Mouse (Mus musculus) kidney, postnatal 0 days (tissue): ENCODE results near the gene Slc6a9. TPM values are rescaled to one million over a fixed set of nuclear protein-coding genes. Genes with fewer than 3 reads are reported as not detected.

Source experiments
- ATAC-seq: fragments of 200-750 bp; cut with Nextera tagmentation; replicated peaks from 2 replicates; pipeline ENCODE4 v1.8.0; 2017; ENCODE audit warnings: low read depth, moderate number of reproducible peaks, moderate TSS enrichment, moderate library complexity; ENCODE audit not compliant: low FRiP score
- DNase-seq: peaks from one replicate; pipeline ENCODE4 v3.0.0-alpha.2; 2016; ENCODE audit warnings: low spot score
- H3K27ac ChIP-seq: fragments of 300-500 bp; sonication (generic); 2 replicates; pipeline ENCODE4 v1.5.1; 2014; ENCODE audit warnings: mild to moderate bottlenecking
- H3K27me3 ChIP-seq: fragments of 300-500 bp; sonication (generic); 2 replicates; pipeline ENCODE4 v1.6.1; 2014; ENCODE audit warnings: low read length, mixed read lengths; ENCODE audit not compliant: insufficient read depth
- H3K36me3 ChIP-seq: fragments of 300-500 bp; sonication (generic); 2 replicates; pipeline ENCODE4 v1.6.1; 2014; ENCODE audit warnings: low read length, mixed read lengths; ENCODE audit not compliant: insufficient read depth
- H3K4me1 ChIP-seq: fragments of 300-500 bp; sonication (generic); replicated peaks from 2 replicates; pipeline ENCODE4 v1.6.1; 2014; ENCODE audit warnings: antibody characterized with exemption, low read length, mixed read lengths; ENCODE audit not compliant: insufficient read depth
- H3K4me2 ChIP-seq: fragments of 300-500 bp; sonication (generic); 2 replicates; pipeline ENCODE4 v1.6.1; 2014; ENCODE audit warnings: mild to moderate bottlenecking, low read length, moderate library complexity, mixed read lengths
- H3K4me3 ChIP-seq: fragments of 300-500 bp; sonication (generic); replicated peaks from 2 replicates; pipeline ENCODE4 v1.5.1; 2014; ENCODE audit warnings: low read depth, low read length
- H3K9ac ChIP-seq: fragments of 300-500 bp; sonication (generic); 2 replicates; pipeline ENCODE4 v1.6.1; 2014; ENCODE audit warnings: low read depth, low read length
- H3K9me3 ChIP-seq: fragments of 300-500 bp; sonication (generic); replicated peaks from 2 replicates; pipeline ENCODE4 v1.6.1; 2016; ENCODE audit warnings: low read length, inconsistent platforms, mixed read lengths
- CTCF ChIP-seq: IDR thresholded peaks from 2 replicates; pipeline ENCODE4 v1.5.1; 2016; ENCODE audit warnings: antibody characterized with exemption, low read depth, mild to moderate bottlenecking, moderate library complexity
- WGBS: fragments of 180-500 bp; shearing (Covaris S2); extraction: QIAGEN DNeasy Blood & Tissue Kit; methylation state at CpG from one replicate; pipeline ENCODE4 v1.1.7; 2014; 5-methylcytosine and 5-hydroxymethylcytosine counted together
- polyA plus RNA-seq: library from polyadenylated mRNA; unstranded; fragments of >200 nt; fragmentation: Nextera tagmentation; extraction: Ambion mirVana; gene quantifications from 2 replicates; pipeline ENCODE4 v1.2.1, GENCODE M21; 2015

The Slc6a9 gene
- polyA plus RNA-seq, 1 experiment from 2014 or later, result 8.6 TPM

- 39% methylated on average over 4 of the region's 4 CpGs for WGBS
These were observed 20.0 kb upstream of the Slc6a9 start for GRCm38 (mm10) chr4:117814333-117814732.

GRCm38 (mm10) chr4:117816776-117817175, 17.5 kb upstream of the Slc6a9 start:
- H3K27ac ChIP-seq, result no peak overlapping the region
- H3K9me3 ChIP-seq, result no peaks in the 10 kb centered on the region
- no peak for ATAC-seq
- H3K4me3 ChIP-seq, result no peak overlapping the region
- whole genome bisulfite sequencing, result 38% methylated on average over 5 of the region's 5 CpGs
- H3K4me2 ChIP-seq, result no peak overlapping the region
- peak; percentile 54 for DNase-seq
- no peaks in the 10 kb centered on the region for H3K4me1 ChIP-seq
- no peaks in the 10 kb centered on the region for H3K36me3 ChIP-seq
- no peaks in the 10 kb centered on the region for H3K27me3 ChIP-seq
- H3K9ac ChIP-seq, result no peak overlapping the region
- no peak for TF ChIP-seq CTCF

More at GRCm38 (mm10) chr4:117814333-117814732, 20.0 kb upstream of the Slc6a9 start:
- no peak for TF ChIP-seq CTCF
- no peak overlapping the region for H3K27ac ChIP-seq
- no peaks in the 10 kb centered on the region for H3K9me3 ChIP-seq
- ATAC-seq (no peak), DNase-seq (no peak)
- H3K27me3 ChIP-seq, result no peaks in the 10 kb centered on the region
- no peak overlapping the region for H3K9ac ChIP-seq
- H3K4me3 ChIP-seq, result no peak overlapping the region
- no peaks in the 10 kb centered on the region for H3K36me3 ChIP-seq
- H3K4me1 ChIP-seq, result no peaks in the 10 kb centered on the region
- no peak overlapping the region for H3K4me2 ChIP-seq

GRCm38 (mm10) chr4:117818032-117818431, 16.3 kb upstream of the Slc6a9 start:
- H3K27me3 ChIP-seq, result no peaks in the 10 kb centered on the region
- H3K4me1 ChIP-seq, result no peaks in the 10 kb centered on the region
- ATAC-seq (no peak), DNase-seq (no peak)
- no peak for TF ChIP-seq CTCF
- no peak overlapping the region for H3K27ac ChIP-seq
- H3K4me2 ChIP-seq, result no peak overlapping the region
- H3K36me3 ChIP-seq, result no peaks in the 10 kb centered on the region
- no peaks in the 10 kb centered on the region for H3K9me3 ChIP-seq
- no peak overlapping the region for H3K9ac ChIP-seq
- 92% methylated on average over 10 of the region's 10 CpGs for WGBS
- H3K4me3 ChIP-seq, result no peak overlapping the region

GRCm38 (mm10) chr4:117828572-117829145, 5.6 kb upstream of the Slc6a9 start:
- Histone ChIP-seq H3K4me2 (no peak overlapping the region), H3K27ac (no peak overlapping the region), H3K9ac (no peak overlapping the region), H3K4me1 (peaks cover 12% of the 10 kb centered on the region; the same call in 1 of the 2 replicates), H3K4me3 (no peak overlapping the region), H3K36me3 (no peaks in the 10 kb centered on the region), H3K27me3 (no peaks in the 10 kb centered on the region), H3K9me3 (no peaks in the 10 kb centered on the region)
- DNase-seq, result no peak
- WGBS, result 70% methylated on average over 8 of the region's 8 CpGs
- TF ChIP-seq CTCF, result no peak
- ATAC-seq, result no peak

GRCm38 (mm10) chr4:117829260-117830123, 4.8 kb upstream of the Slc6a9 start:
- H3K9ac ChIP-seq, result no peak overlapping the region
- ATAC-seq (peak; percentile 35; the same call in 1 of the 2 replicates), DNase-seq (peak; percentile 80)
- no peaks in the 10 kb centered on the region for H3K27me3 ChIP-seq
- TF ChIP-seq CTCF, result peak; percentile 92
- 7% methylated on average over 12 of the region's 12 CpGs for WGBS
- H3K4me1 ChIP-seq, result peaks cover 12% of the 10 kb centered on the region; the same call in 1 of the 2 replicates
- no peaks in the 10 kb centered on the region for H3K36me3 ChIP-seq
- no peak overlapping the region for H3K27ac ChIP-seq
- H3K9me3 ChIP-seq, result no peaks in the 10 kb centered on the region
- no peak overlapping the region for H3K4me3 ChIP-seq
- H3K4me2 ChIP-seq, result peak overlapping the region; percentile 10

- peak overlapping the region; percentile 10 for H3K4me2 ChIP-seq
- WGBS, result 9% methylated on average over 5 of the region's 5 CpGs
- H3K9me3 ChIP-seq, result no peaks in the 10 kb centered on the region
- H3K9ac ChIP-seq, result no peak overlapping the region
- DNase-seq (peak; percentile 19), ATAC-seq (peak; percentile 38; the same call in 1 of the 2 replicates)
- TF ChIP-seq CTCF, result no peak
- no peak overlapping the region for H3K27ac ChIP-seq
- peaks cover 12% of the 10 kb centered on the region; the same call in 1 of the 2 replicates for H3K4me1 ChIP-seq
- H3K27me3 ChIP-seq, result no peaks in the 10 kb centered on the region
- no peak overlapping the region for H3K4me3 ChIP-seq
- no peaks in the 10 kb centered on the region for H3K36me3 ChIP-seq
These were observed 4.2 kb upstream of the Slc6a9 start for GRCm38 (mm10) chr4:117830124-117830551.
